Mouse (Mus musculus) hindbrain, embryonic 13.5 days (tissue): ENCODE results near the gene Mbd3. TPM values are rescaled to one million over a fixed set of nuclear protein-coding genes. Genes with fewer than 3 reads are reported as not detected.

Experiments
- ATAC-seq: fragments of 200-750 bp; cut with Nextera tagmentation; 2 replicates; pipeline ENCODE4 v1.8.0; 2017; ENCODE audit warnings: moderate TSS enrichment; ENCODE audit not compliant: low FRiP score
- H3K27ac ChIP-seq: fragments of 300-500 bp; sonication (generic); 2 replicates; pipeline ENCODE4 v1.5.1; 2015; ENCODE audit warnings: inconsistent platforms, mild to moderate bottlenecking, moderate library complexity
- H3K27me3 ChIP-seq: fragments of 300-500 bp; sonication (generic); 2 replicates; pipeline ENCODE4 v1.6.1; 2015; ENCODE audit warnings: mild to moderate bottlenecking, inconsistent platforms
- H3K36me3 ChIP-seq: fragments of 300-500 bp; sonication (generic); 2 replicates; pipeline ENCODE4 v1.6.1; 2015; ENCODE audit warnings: mild to moderate bottlenecking, inconsistent platforms
- H3K4me1 ChIP-seq: fragments of 300-500 bp; sonication (generic); replicated peaks from 2 replicates; pipeline ENCODE4 v1.6.1; 2015; ENCODE audit warnings: inconsistent platforms
- H3K4me2 ChIP-seq: fragments of 300-500 bp; sonication (generic); 2 replicates; pipeline ENCODE4 v1.6.1; 2015; ENCODE audit warnings: inconsistent platforms, mild to moderate bottlenecking, moderate library complexity
- H3K4me3 ChIP-seq: fragments of 300-500 bp; sonication (generic); 2 replicates; pipeline ENCODE4 v1.5.1; 2015; ENCODE audit warnings: mild to moderate bottlenecking, inconsistent platforms
- H3K9ac ChIP-seq: fragments of 300-500 bp; sonication (generic); 2 replicates; pipeline ENCODE4 v1.6.1; 2015; ENCODE audit warnings: mild to moderate bottlenecking, inconsistent platforms
- H3K9me3 ChIP-seq: fragments of 300-500 bp; sonication (generic); 2 replicates; pipeline ENCODE4 v1.6.1; 2016; ENCODE audit warnings: inconsistent platforms
- WGBS: fragments of 180-500 bp; shearing (Covaris S2); methylation state at CpG from one replicate; pipeline ENCODE4 v1.1.7; 2015; 5-methylcytosine and 5-hydroxymethylcytosine counted together
- polyA plus RNA-seq: library from polyadenylated mRNA; unstranded; fragments of >200 nt; fragmentation: Nextera tagmentation; extraction: Ambion mirVana; gene quantifications from 2 replicates; pipeline ENCODE4 v1.2.1, GENCODE M21; 2015

Gene Mbd3
- polyA plus RNA-seq, 1 experiment from 2014 or later = 230 TPM

GRCm38 (mm10) chr10:80372706-80373105 lies 26.6 kb downstream of the Mbd3 start:
- Histone ChIP-seq H3K4me1 (peaks cover 10% of the 10 kb centered on the region), H3K27me3 (peaks cover 16% of the 10 kb centered on the region), H3K4me2 (no peak overlapping the region), H3K27ac (no peak overlapping the region), H3K9ac (0 out of 2 replicates have a peak overlapping the region, but pooled peaks have one; percentile 35), H3K4me3 (no peak overlapping the region), H3K36me3 (no peaks in the 10 kb centered on the region), H3K9me3 (no peaks in the 10 kb centered on the region)
- ATAC-seq = no peak
- WGBS = 79% methylated on average over 6 of the region's 6 CpGs

GRCm38 (mm10) chr10:80371983-80372382 lies 27.4 kb downstream of the Mbd3 start:
- Histone ChIP-seq H3K4me3 (peak overlapping the region; percentile 20; the same call in 1 of the 2 replicates), H3K27me3 (peaks cover 23% of the 10 kb centered on the region), H3K36me3 (no peaks in the 10 kb centered on the region), H3K9ac (peak overlapping the region; percentile 46), H3K4me1 (peaks cover 10% of the 10 kb centered on the region), H3K9me3 (no peaks in the 10 kb centered on the region), H3K4me2 (peak overlapping the region; percentile 38), H3K27ac (peak overlapping the region; percentile 23; the same call in 1 of the 2 replicates)
- ATAC-seq = no peak
- 49% methylated on average over 9 of the region's 9 CpGs for WGBS

DNA sequence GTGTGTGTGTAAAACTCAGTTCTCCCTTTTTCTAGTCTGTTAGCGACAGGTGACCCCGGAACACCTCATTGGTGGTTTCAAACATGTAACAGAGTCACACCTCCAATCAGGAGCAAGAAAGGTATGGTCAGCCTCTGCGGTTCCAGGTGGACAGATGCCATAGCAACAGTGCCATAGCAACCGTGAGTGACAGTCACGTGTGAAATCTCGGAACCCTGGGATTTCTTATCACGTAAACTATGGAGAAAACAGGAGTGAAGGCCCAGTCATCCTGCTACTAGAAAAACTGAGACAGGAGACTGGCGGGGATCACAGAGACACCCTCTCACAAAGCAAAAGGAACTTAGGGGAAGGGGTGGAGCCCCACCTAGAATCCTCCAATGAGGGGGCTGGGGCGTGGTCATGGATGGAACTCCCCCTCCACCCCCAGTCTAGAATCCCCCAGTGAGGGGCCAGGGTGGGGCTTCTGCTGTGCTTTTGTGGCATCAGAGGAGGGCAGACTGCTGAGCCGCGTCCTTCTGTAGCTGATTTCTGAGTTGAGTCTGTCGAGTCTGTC lies 27.9 kb downstream of the Mbd3 start:
- WGBS = 2% methylated on average over 12 of the region's 12 CpGs
- peak overlapping the region; percentile 38 for H3K4me2 ChIP-seq
- peaks cover 10% of the 10 kb centered on the region for H3K4me1 ChIP-seq
- peak overlapping the region; percentile 20 for H3K4me3 ChIP-seq
- peak overlapping the region; percentile 23; the same call in 1 of the 2 replicates for H3K27ac ChIP-seq
- H3K9me3 ChIP-seq = no peaks in the 10 kb centered on the region
- H3K27me3 ChIP-seq = peaks cover 28% of the 10 kb centered on the region
- peak; percentile 74 for ATAC-seq
- peak overlapping the region; percentile 46 for H3K9ac ChIP-seq
- H3K36me3 ChIP-seq = no peaks in the 10 kb centered on the region

DNA sequence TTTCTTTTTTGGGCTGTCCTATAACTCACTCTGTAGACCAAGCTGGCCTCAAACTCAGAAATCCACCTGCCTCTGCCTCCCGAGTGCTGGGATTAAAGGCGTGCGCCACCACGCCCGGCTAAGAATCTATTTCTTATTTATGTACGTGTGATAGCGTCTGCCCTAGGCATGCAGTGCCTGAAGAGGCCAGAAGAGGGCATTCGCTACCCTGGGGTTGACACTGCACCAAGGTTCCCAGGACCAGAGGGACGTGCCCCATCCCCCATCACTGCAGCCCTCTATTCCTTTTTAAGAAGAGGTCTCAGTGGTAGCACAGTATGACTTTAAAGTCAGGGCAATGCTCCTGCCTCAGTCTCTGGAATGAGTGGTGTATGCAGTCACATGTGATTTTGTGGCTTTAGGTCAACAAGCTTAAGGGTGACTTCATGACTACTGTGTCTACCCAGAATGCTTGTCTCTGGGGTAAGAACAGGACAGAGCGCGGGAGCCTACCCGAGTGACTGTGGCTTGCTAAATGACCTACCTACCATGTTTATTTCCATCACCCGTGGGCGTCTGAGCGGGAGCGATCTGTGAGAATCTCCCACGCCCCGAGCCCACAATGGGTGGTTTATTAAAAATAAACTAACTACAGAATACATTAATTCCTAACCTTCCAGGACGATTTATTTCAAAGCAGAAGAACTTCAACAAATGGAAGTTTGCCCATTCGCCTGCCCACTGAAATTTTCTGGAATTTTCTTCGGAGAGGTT lies 29.2 kb downstream of the Mbd3 start:
- ATAC-seq = no peak
- WGBS = 82% methylated on average over 21 of the region's 21 CpGs
- no peaks in the 10 kb centered on the region for H3K9me3 ChIP-seq
- H3K27me3 ChIP-seq = peaks cover 39% of the 10 kb centered on the region
- H3K4me3 ChIP-seq = no peak overlapping the region
- no peak overlapping the region for H3K9ac ChIP-seq
- H3K27ac ChIP-seq = no peak overlapping the region
- H3K4me1 ChIP-seq = peaks cover 10% of the 10 kb centered on the region
- H3K4me2 ChIP-seq = no peak overlapping the region
- H3K36me3 ChIP-seq = no peaks in the 10 kb centered on the region

- no peaks in the 10 kb centered on the region for H3K36me3 ChIP-seq
- 93% methylated on average over 6 of the region's 6 CpGs for WGBS
- no peak overlapping the region for H3K4me3 ChIP-seq
- ATAC-seq = no peak
- H3K4me2 ChIP-seq = no peak overlapping the region
- H3K27ac ChIP-seq = no peak overlapping the region
- no peak overlapping the region for H3K9ac ChIP-seq
- no peaks in the 10 kb centered on the region for H3K9me3 ChIP-seq
- peaks cover 53% of the 10 kb centered on the region for H3K27me3 ChIP-seq
- peaks cover 18% of the 10 kb centered on the region for H3K4me1 ChIP-seq
Measured at GRCm38 (mm10) chr10:80368392-80368791, 31.0 kb downstream of the Mbd3 start.

DNA sequence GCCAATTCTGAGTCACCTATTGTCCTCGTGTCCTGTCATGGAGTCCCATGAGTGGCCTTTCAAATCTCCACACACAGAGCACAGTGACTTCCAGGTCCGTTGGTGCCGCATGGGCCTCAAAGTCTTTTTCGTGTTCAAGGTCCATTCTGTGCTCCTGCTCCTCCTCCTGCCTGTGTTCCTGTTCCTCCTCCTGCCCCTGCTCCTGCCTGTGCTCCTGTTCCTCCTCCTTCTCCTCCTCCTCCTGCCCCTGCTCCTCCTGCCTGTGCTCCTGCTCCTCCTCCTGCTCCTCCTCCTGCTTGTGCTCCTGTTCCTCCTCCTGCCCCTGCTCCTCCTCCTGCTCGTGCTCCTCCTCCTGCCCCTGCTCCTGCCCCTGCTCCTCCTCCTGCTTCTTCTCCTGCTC lies 31.4 kb downstream of the Mbd3 start:
- no peak overlapping the region for H3K9ac ChIP-seq
- peaks cover 18% of the 10 kb centered on the region for H3K4me1 ChIP-seq
- H3K27me3 ChIP-seq = peaks cover 54% of the 10 kb centered on the region
- H3K36me3 ChIP-seq = no peaks in the 10 kb centered on the region
- no peak overlapping the region for H3K4me2 ChIP-seq
- no peak for ATAC-seq
- WGBS = 64% methylated on average over 5 of the region's 5 CpGs
- H3K9me3 ChIP-seq = no peaks in the 10 kb centered on the region
- H3K27ac ChIP-seq = no peak overlapping the region
- H3K4me3 ChIP-seq = no peak overlapping the region

GRCm38 (mm10) chr10:80365736-80366135 lies 33.6 kb downstream of the Mbd3 start:
- Histone ChIP-seq H3K4me2 (no peak overlapping the region), H3K4me3 (no peak overlapping the region), H3K9me3 (no peaks in the 10 kb centered on the region), H3K27ac (no peak overlapping the region), H3K36me3 (no peaks in the 10 kb centered on the region), H3K4me1 (peaks cover 8% of the 10 kb centered on the region), H3K9ac (no peak overlapping the region), H3K27me3 (peaks cover 57% of the 10 kb centered on the region)
- ATAC-seq = no peak
- whole genome bisulfite sequencing = 68% methylated on average over 6 of the region's 6 CpGs

DNA sequence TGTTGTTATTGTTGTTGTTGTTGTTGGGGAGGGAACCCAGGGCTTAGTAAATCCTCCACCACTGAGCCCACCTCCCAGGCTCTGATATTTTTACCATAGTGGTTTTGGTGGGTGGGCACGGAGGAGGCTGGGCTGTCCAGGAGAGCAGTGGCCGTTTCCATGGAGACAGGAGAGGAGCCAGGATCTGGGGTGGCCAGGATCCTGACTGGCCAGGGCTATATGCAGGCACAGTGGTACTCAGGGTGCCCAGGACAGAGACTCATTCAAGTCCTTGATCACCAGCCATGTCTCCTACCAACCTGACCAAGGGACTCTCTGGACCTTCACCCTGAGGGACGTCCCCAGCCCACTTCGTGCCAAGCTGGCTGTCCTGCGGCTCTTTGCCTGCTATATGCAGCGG lies 35.6 kb downstream of the Mbd3 start:
- Histone ChIP-seq H3K36me3 (no peaks in the 10 kb centered on the region), H3K9ac (0 out of 2 replicates have a peak overlapping the region, but pooled peaks have one; percentile 2), H3K4me1 (peaks cover 8% of the 10 kb centered on the region), H3K27me3 (peaks cover 74% of the 10 kb centered on the region), H3K4me3 (no peak overlapping the region), H3K4me2 (no peak overlapping the region), H3K27ac (no peak overlapping the region), H3K9me3 (no peaks in the 10 kb centered on the region)
- no peak for ATAC-seq
- WGBS = 41% methylated on average over 6 of the region's 6 CpGs

DNA sequence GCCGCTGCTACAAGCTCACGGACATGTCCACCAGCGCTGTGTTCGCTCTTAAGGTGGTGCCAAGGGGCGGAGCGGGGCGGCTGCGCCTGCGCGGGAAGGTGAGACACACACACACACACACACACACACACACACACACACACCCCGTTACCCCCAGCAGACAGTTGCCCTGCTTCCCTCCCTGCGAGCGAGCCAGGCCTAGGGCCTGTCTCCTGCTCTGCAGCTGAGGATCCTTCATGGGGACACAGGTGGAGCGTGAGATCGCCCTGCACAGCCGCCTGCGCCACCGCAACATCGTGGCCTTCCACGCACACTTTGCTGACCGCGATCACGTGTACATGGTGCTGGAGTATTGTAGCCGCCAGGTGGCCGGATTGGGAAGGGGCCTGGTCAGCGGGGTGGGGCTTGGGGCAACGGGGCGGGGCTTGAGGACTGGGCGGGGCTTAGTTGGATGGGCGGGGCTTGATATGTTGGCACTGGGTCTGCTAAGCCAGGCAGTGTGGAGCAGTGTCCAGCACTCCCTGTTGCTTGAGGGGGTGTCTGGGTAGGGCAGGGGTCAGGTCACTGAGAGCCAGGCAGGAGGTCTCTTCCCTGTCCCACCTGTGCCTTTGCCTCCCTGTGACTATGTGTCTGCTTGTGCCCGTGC lies 41.2 kb downstream of the Mbd3 start:
- Histone ChIP-seq H3K36me3 (no peaks in the 10 kb centered on the region), H3K4me3 (peak overlapping the region; percentile 31), H3K27me3 (peaks cover 90% of the 10 kb centered on the region), H3K9me3 (no peaks in the 10 kb centered on the region), H3K9ac (peak overlapping the region; percentile 35; the same call in 1 of the 2 replicates), H3K4me1 (peaks cover 24% of the 10 kb centered on the region), H3K27ac (no peak overlapping the region), H3K4me2 (peak overlapping the region; percentile 46)
- WGBS = 8% methylated on average over 27 of the region's 31 CpGs
- peak; percentile 40; the same call in 1 of the 2 replicates for ATAC-seq

GRCm38 (mm10) chr10:80357336-80357735 lies 42.0 kb downstream of the Mbd3 start:
- Histone ChIP-seq H3K4me3 (peak overlapping the region; percentile 31), H3K4me2 (peak overlapping the region; percentile 46), H3K9ac (0 out of 2 replicates have a peak overlapping the region, but pooled peaks have one; percentile 35), H3K27me3 (peaks cover 90% of the 10 kb centered on the region), H3K36me3 (no peaks in the 10 kb centered on the region), H3K9me3 (no peaks in the 10 kb centered on the region), H3K27ac (no peak overlapping the region), H3K4me1 (peaks cover 24% of the 10 kb centered on the region)
- WGBS = 34% methylated on average over 7 of the region's 7 CpGs
- ATAC-seq = no peak

DNA sequence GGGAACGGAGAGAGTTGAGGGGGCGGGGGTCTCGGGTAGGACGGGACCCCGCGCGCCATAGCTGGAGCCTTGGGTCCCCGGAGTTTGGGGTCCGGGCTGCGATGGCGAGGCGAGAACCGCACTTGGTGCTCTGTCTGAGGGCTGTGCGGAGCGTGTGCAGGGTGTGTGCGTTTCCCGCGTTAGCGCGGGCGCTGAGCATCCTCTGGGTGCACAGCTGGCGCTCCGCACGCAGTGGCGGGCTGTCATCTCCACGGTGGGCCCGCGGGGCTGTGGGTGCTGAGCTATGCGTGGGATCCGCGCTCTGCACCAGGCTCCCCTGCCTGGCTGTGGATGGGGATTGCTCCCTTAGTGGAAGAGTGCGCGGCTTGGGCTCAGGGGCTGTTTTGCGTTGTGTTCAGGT lies 42.6 kb downstream of the Mbd3 start:
- peak overlapping the region; percentile 59 for H3K4me2 ChIP-seq
- H3K9ac ChIP-seq = peak overlapping the region; percentile 63
- peak overlapping the region; percentile 40 for H3K4me3 ChIP-seq
- peaks cover 24% of the 10 kb centered on the region for H3K4me1 ChIP-seq
- peaks cover 95% of the 10 kb centered on the region for H3K27me3 ChIP-seq
- under 1% methylated on average over 34 of the region's 34 CpGs for WGBS
- H3K36me3 ChIP-seq = no peaks in the 10 kb centered on the region
- 0 out of 2 replicates have a peak, but pooled peaks have one; percentile 9 for ATAC-seq
- H3K9me3 ChIP-seq = no peaks in the 10 kb centered on the region
- H3K27ac ChIP-seq = no peak overlapping the region

DNA sequence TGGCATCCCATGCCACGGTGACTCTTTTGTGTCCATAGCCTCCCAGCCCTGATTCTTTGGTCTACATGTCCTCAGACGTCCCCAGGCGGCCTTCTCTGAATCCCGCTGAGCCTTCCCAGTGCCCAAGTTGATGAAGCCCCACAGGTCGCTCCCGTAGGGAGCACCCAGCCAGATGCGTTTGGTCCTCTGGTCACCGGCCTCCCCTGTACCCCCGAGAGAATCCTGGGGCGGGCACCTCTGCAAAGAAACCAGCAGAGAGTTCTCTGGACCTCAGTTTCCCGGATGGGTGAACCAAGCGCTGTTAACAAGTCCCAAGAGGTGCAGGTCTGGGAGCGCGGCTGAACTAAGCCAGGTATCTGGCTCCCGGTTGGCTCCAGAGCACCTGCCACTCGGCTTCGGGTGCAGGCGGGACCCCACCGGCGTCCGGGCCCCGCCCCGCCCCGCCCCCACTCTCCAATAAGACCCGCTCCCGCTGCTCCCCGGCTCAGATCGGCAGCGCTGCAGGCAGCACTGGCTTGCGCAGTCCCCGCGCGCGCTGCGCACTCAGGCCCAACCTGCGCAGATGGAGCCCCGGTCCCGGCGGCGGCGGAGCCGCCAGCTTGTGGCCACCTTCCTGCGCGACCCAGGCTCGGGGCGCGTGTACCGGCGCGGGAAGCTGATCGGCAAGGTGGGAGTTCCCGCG lies 43.2 kb downstream of the Mbd3 start, which contains the start of gene Plk5:
Gene Plk5 (plus strand): TSS at position 459 of the 682 bp plus-strand sequence.
- Histone ChIP-seq H3K4me2 (peak within 1 kb of the TSS; percentile 59), H3K4me1 (peaks cover 24% of the 10 kb centered on the region)
- ATAC-seq = 0 out of 2 replicates have a peak, but pooled peaks have one; percentile 6

More for the DNA sequence above, 43.2 kb downstream of the Mbd3 start, which contains the start of gene Plk5:
- under 1% methylated on average over 52 of the region's 53 CpGs for WGBS
- Histone ChIP-seq H3K9ac (peak within 1 kb of the TSS; percentile 63), H3K36me3 (no peaks in the 10 kb centered on the region), H3K9me3 (no peaks in the 10 kb centered on the region), H3K4me3 (peak within 1 kb of the TSS; percentile 40), H3K27ac (no peak within 1 kb of the TSS), H3K27me3 (peaks cover 100% of the 10 kb centered on the region)
